Mouse (Mus musculus): ENCODE measurements around the gene Rsrc2. TPM values are rescaled to one million over a fixed set of nuclear protein-coding genes. Genes with fewer than 3 reads are reported as not detected.
"Not testable (repeated sequence)": the region's sequence is repeated elsewhere in the genome, so short reads cannot be mapped to it uniquely, and the experiment has no call there.

Gene Rsrc2
- polyA plus RNA-seq (2015; fragmentation: Nextera tagmentation; extraction: Ambion mirVana) = 149 and 160 TPM in 2 replicates

- H3K9me3 ChIP-seq = no peaks in the 10 kb centered on the region
- no peaks in the 10 kb centered on the region for H3K27me3 ChIP-seq
- peaks cover 13% of the 10 kb centered on the region for H3K36me3 ChIP-seq
- H3K27ac ChIP-seq = peak within 1 kb of the TSS; percentile 99
- H3K9ac ChIP-seq = peak within 1 kb of the TSS; percentile 91
- peak; percentile 98 for ATAC-seq (ENCODE audit: low FRiP score, low read depth)
- peak within 1 kb of the TSS; percentile 85 for H3K4me2 ChIP-seq (replicated peaks)
- WGBS = under 1% methylated on average over 63 of the region's 63 CpGs
- H3K4me1 ChIP-seq = peaks cover 36% of the 10 kb centered on the region
- H3K4me3 ChIP-seq = peak within 1 kb of the TSS; percentile 80
Measured at GRCm38 (mm10) chr5:123749065-123750064, at the start of gene Rsrc2, which contains the start of gene Kntc1. Gene Rsrc2, minus strand, starts transcription at chr5:123749414. Gene Kntc1, plus strand, starts transcription at chr5:123749716.

GRCm38 (mm10) chr5:123793081-123793480, 43.9 kb upstream of the Rsrc2 start:
- H3K4me1 ChIP-seq = no peaks in the 10 kb centered on the region
- no peaks in the 10 kb centered on the region for H3K27me3 ChIP-seq
- H3K9ac ChIP-seq = no peak overlapping the region
- H3K27ac ChIP-seq = no peak overlapping the region
- no peak for ATAC-seq (ENCODE audit: low FRiP score, low read depth)
- WGBS = 76% methylated on average over 2 of the region's 2 CpGs
- H3K36me3 ChIP-seq = peaks cover 90% of the 10 kb centered on the region
- H3K4me2 ChIP-seq (replicated peaks) = no peak overlapping the region
- H3K9me3 ChIP-seq = no peaks in the 10 kb centered on the region
- H3K4me3 ChIP-seq = no peak overlapping the region

GRCm38 (mm10) chr5:123788976-123789375, 39.8 kb upstream of the Rsrc2 start:
- WGBS = 96% methylated on average over 7 of the region's 7 CpGs
- H3K27ac ChIP-seq = no peak overlapping the region

GRCm38 (mm10) chr5:123781864-123782263, 32.6 kb upstream of the Rsrc2 start:
- no peaks in the 10 kb centered on the region for H3K9me3 ChIP-seq
- no peaks in the 10 kb centered on the region for H3K4me1 ChIP-seq
- H3K36me3 ChIP-seq = peaks cover 89% of the 10 kb centered on the region
- no peaks in the 10 kb centered on the region for H3K27me3 ChIP-seq
- WGBS = 87% methylated on average over 4 of the region's 4 CpGs
- no peak overlapping the region for H3K9ac ChIP-seq
- no peak overlapping the region for H3K4me2 ChIP-seq (replicated peaks)
- ATAC-seq (ENCODE audit: low FRiP score, low read depth) = no peak
- H3K27ac ChIP-seq = no peak overlapping the region
- H3K4me3 ChIP-seq = no peak overlapping the region

More at GRCm38 (mm10) chr5:123788976-123789375, 39.8 kb upstream of the Rsrc2 start:
- Histone ChIP-seq H3K36me3 (peaks cover 91% of the 10 kb centered on the region), H3K4me2 (replicated peaks) (no peak overlapping the region), H3K4me1 (no peaks in the 10 kb centered on the region), H3K4me3 (no peak overlapping the region), H3K9ac (no peak overlapping the region), H3K9me3 (no peaks in the 10 kb centered on the region), H3K27me3 (no peaks in the 10 kb centered on the region)
- no peak for ATAC-seq (ENCODE audit: low FRiP score, low read depth)

- H3K9ac ChIP-seq = no peak overlapping the region
- 92% methylated on average over 8 of the region's 8 CpGs for WGBS
- no peaks in the 10 kb centered on the region for H3K9me3 ChIP-seq
- ATAC-seq (ENCODE audit: low FRiP score, low read depth) = no peak
- H3K4me1 ChIP-seq = no peaks in the 10 kb centered on the region
- H3K27ac ChIP-seq = no peak overlapping the region
- peaks cover 88% of the 10 kb centered on the region for H3K36me3 ChIP-seq
- no peaks in the 10 kb centered on the region for H3K27me3 ChIP-seq
- no peak overlapping the region for H3K4me2 ChIP-seq (replicated peaks)
- H3K4me3 ChIP-seq = no peak overlapping the region
Measured at GRCm38 (mm10) chr5:123780716-123781115, 31.5 kb upstream of the Rsrc2 start.

- H3K27me3 ChIP-seq = no peaks in the 10 kb centered on the region
- peaks cover 80% of the 10 kb centered on the region for H3K36me3 ChIP-seq
- ATAC-seq (ENCODE audit: low FRiP score, low read depth) = no peak
- no peak overlapping the region for H3K4me3 ChIP-seq
- H3K9ac ChIP-seq = no peak overlapping the region
- no peak overlapping the region for H3K27ac ChIP-seq
- 97% methylated on average over 9 of the region's 9 CpGs for WGBS
- no peak overlapping the region for H3K4me2 ChIP-seq (replicated peaks)
- no peaks in the 10 kb centered on the region for H3K9me3 ChIP-seq
- no peaks in the 10 kb centered on the region for H3K4me1 ChIP-seq
Measured at GRCm38 (mm10) chr5:123773441-123773840, 24.2 kb upstream of the Rsrc2 start.

GRCm38 (mm10) chr5:123766455-123766854, 17.2 kb upstream of the Rsrc2 start:
- not testable (repeated sequence) for H3K4me2 ChIP-seq (replicated peaks); H3K9ac ChIP-seq; ATAC-seq (ENCODE audit: low FRiP score, low read depth); H3K27ac ChIP-seq; H3K27me3 ChIP-seq; H3K4me3 ChIP-seq; H3K4me1 ChIP-seq; H3K9me3 ChIP-seq
- peaks cover 77% of the 10 kb centered on the region for H3K36me3 ChIP-seq
- WGBS = 82% methylated on average over 11 of the region's 11 CpGs

- no peaks in the 10 kb centered on the region for H3K27me3 ChIP-seq
- H3K4me3 ChIP-seq = no peak overlapping the region
- no peaks in the 10 kb centered on the region for H3K9me3 ChIP-seq
- no peak overlapping the region for H3K27ac ChIP-seq
- no peak overlapping the region for H3K4me2 ChIP-seq (replicated peaks)
- ATAC-seq (ENCODE audit: low FRiP score, low read depth) = no peak
- H3K9ac ChIP-seq = no peak overlapping the region
- H3K36me3 ChIP-seq = peaks cover 74% of the 10 kb centered on the region
- WGBS = 94% methylated on average over 11 of the region's 11 CpGs
- H3K4me1 ChIP-seq = no peaks in the 10 kb centered on the region
Measured at GRCm38 (mm10) chr5:123765506-123765905, 16.3 kb upstream of the Rsrc2 start.

GRCm38 (mm10) chr5:123748339-123749064, 712 bp downstream of the Rsrc2 start:
- peaks cover 16% of the 10 kb centered on the region for H3K36me3 ChIP-seq
- H3K27ac ChIP-seq = peak overlapping the region; percentile 99
- peak overlapping the region; percentile 85 for H3K4me2 ChIP-seq (replicated peaks)
- peak overlapping the region; percentile 80 for H3K4me3 ChIP-seq
- H3K9me3 ChIP-seq = no peaks in the 10 kb centered on the region
- H3K27me3 ChIP-seq = no peaks in the 10 kb centered on the region
- peaks cover 36% of the 10 kb centered on the region for H3K4me1 ChIP-seq
- under 1% methylated on average over 18 of the region's 18 CpGs for WGBS
- peak overlapping the region; percentile 91 for H3K9ac ChIP-seq
- no peak for ATAC-seq (ENCODE audit: low FRiP score, low read depth)

GRCm38 (mm10) chr5:123747604-123748003, 1.6 kb downstream of the Rsrc2 start:
- no peak for ATAC-seq (ENCODE audit: low FRiP score, low read depth)
- H3K4me1 ChIP-seq = peaks cover 36% of the 10 kb centered on the region
- H3K27ac ChIP-seq = no peak overlapping the region
- peak overlapping the region; percentile 91 for H3K9ac ChIP-seq
- peak overlapping the region; percentile 85 for H3K4me2 ChIP-seq (replicated peaks)
- H3K9me3 ChIP-seq = no peaks in the 10 kb centered on the region
- peak overlapping the region; percentile 80 for H3K4me3 ChIP-seq
- WGBS = 24% methylated on average over 7 of the region's 7 CpGs
- no peaks in the 10 kb centered on the region for H3K27me3 ChIP-seq
- H3K36me3 ChIP-seq = peaks cover 23% of the 10 kb centered on the region

GRCm38 (mm10) chr5:123746253-123746652, 3.0 kb downstream of the Rsrc2 start:
- Histone ChIP-seq H3K9ac (0 out of 2 replicates have a peak overlapping the region, but pooled peaks have one; percentile 25), H3K4me2 (replicated peaks) (peak overlapping the region; percentile 85)

GRCm38 (mm10) chr5:123744358-123744757, 4.9 kb downstream of the Rsrc2 start:
- peaks cover 24% of the 10 kb centered on the region for H3K4me1 ChIP-seq
- no peak overlapping the region for H3K4me2 ChIP-seq (replicated peaks)
- H3K27ac ChIP-seq = no peak overlapping the region
- ATAC-seq (ENCODE audit: low FRiP score, low read depth) = no peak
- peaks cover 47% of the 10 kb centered on the region for H3K36me3 ChIP-seq
- no peak overlapping the region for H3K9ac ChIP-seq
- 75% methylated on average over 2 of the region's 2 CpGs for WGBS
- H3K4me3 ChIP-seq = no peak overlapping the region
- no peaks in the 10 kb centered on the region for H3K27me3 ChIP-seq
- H3K9me3 ChIP-seq = no peaks in the 10 kb centered on the region

More at GRCm38 (mm10) chr5:123746253-123746652, 3.0 kb downstream of the Rsrc2 start:
- ATAC-seq (ENCODE audit: low FRiP score, low read depth) = no peak
- Histone ChIP-seq H3K9me3 (no peaks in the 10 kb centered on the region), H3K27me3 (no peaks in the 10 kb centered on the region), H3K36me3 (peaks cover 30% of the 10 kb centered on the region), H3K27ac (no peak overlapping the region), H3K4me1 (peaks cover 36% of the 10 kb centered on the region), H3K4me3 (peak overlapping the region; percentile 80)
